Comparison of ENCODE assay signal across 19 mouse cellular contexts in genomic region chr11:83544214-83544613, GRCm38 (mm10). TPM values are rescaled to one million over a fixed set of nuclear protein-coding genes. Genes with fewer than 3 reads are reported as not detected.
A peak's percentile ranks its signal among the peaks of the same experiment; 100 is the strongest.
DNase-seq lines count a peak whose midpoint lies in the region; ATAC-seq and TF ChIP-seq lines count a peak whose summit lies in the region.
"Had no signal": no experiment of that assay in that cellular context is flagged by ENCODE, and none has a peak within 500 bp of the region (broad histone marks: within the 10 kb centered on the region; RNA-seq: fewer than 3 reads in every experiment).

No protein-coding gene starts in this region.

- no peak overlapping the region for H3K9ac ChIP-seq in liver, adult 2 months (ENCODE audit: low read depth, low read length)
- no peak overlapping the region for H3K9ac ChIP-seq in liver, embryonic 12.5 days
- no peak overlapping the region for H3K9ac ChIP-seq in CH12.LX (ENCODE audit: insufficient read depth, low read depth)
- no peak overlapping the region for H3K9ac ChIP-seq in heart, embryonic 11.5 days (ENCODE audit: low read depth, low read length)
- H3K9ac ChIP-seq: limb, embryonic 12.5 days; midbrain, embryonic 15.5 days had no signal

- no peaks in the 10 kb centered on the region for H3K4me1 ChIP-seq in liver, adult 2 months (ENCODE audit: control insufficient read depth, insufficient read depth, low read length)
- H3K4me1 ChIP-seq in liver, embryonic 12.5 days, result no peaks in the 10 kb centered on the region
- H3K4me1 ChIP-seq in CH12.LX (ENCODE audit: control insufficient read depth in 1 of 2, insufficient read depth in 2 of 2), result peaks cover 12 to 40% of the 10 kb centered on the region in 2 experiments
- no peaks in the 10 kb centered on the region for H3K4me1 ChIP-seq in heart, embryonic 11.5 days (ENCODE audit: control insufficient read depth, insufficient read depth, low read length)
- H3K4me1 ChIP-seq: limb, embryonic 12.5 days; midbrain, embryonic 15.5 days had no signal

- no peak overlapping the region for H3K27ac ChIP-seq in liver, adult 2 months (replicated peaks; ENCODE audit: insufficient read depth, low read depth, low read length)
- no peak overlapping the region for H3K27ac ChIP-seq in liver, embryonic 12.5 days
- no peak overlapping the region for H3K27ac ChIP-seq in CH12.LX (ENCODE audit: insufficient read depth, low read depth)
- no peak overlapping the region for H3K27ac ChIP-seq in heart, embryonic 11.5 days (ENCODE audit: low read depth, low read length)
- H3K27ac ChIP-seq: heart, adult 2 months; limb, embryonic 12.5 days; midbrain, embryonic 15.5 days had no signal

- no peak overlapping the region for H3K4me3 ChIP-seq in liver, adult 2 months (ENCODE audit: insufficient read depth, low read depth, low read length)
- H3K4me3 ChIP-seq in liver, embryonic 12.5 days, result no peak overlapping the region
- H3K4me3 ChIP-seq in CH12.LX (replicated peaks in 1 of 3; ENCODE audit: low read depth in 2 of 3, low read length in 2 of 3, poor library complexity in 1 of 3), result no peak overlapping the region
- H3K4me3 ChIP-seq in heart, embryonic 11.5 days (ENCODE audit: low read depth, low read length), result no peak overlapping the region
- H3K4me3 ChIP-seq: heart, adult 2 months; limb, embryonic 12.5 days; midbrain, embryonic 15.5 days had no signal

- no peaks in the 10 kb centered on the region for H3K36me3 ChIP-seq in liver, adult 2 months (ENCODE audit: control insufficient read depth, insufficient read depth, low read length)
- H3K36me3 ChIP-seq in liver, embryonic 12.5 days, result no peaks in the 10 kb centered on the region
- peaks cover 0 to 8% of the 10 kb centered on the region in 2 experiments for H3K36me3 ChIP-seq in CH12.LX (replicated peaks in 1 of 2; ENCODE audit: control insufficient read depth in 1 of 2, insufficient read depth in 1 of 2, low read length in 1 of 2)
- no peaks in the 10 kb centered on the region for H3K36me3 ChIP-seq in heart, embryonic 11.5 days (ENCODE audit: control insufficient read depth, insufficient read depth, low read length)
- H3K36me3 ChIP-seq: limb, embryonic 12.5 days; midbrain, embryonic 15.5 days had no signal

- no peaks in the 10 kb centered on the region for H3K27me3 ChIP-seq in liver, adult 2 months (ENCODE audit: control insufficient read depth, insufficient read depth, low read length)
- H3K27me3 ChIP-seq in liver, embryonic 12.5 days (replicated peaks), result no peaks in the 10 kb centered on the region
- H3K27me3 ChIP-seq in CH12.LX (replicated peaks), result no peaks in the 10 kb centered on the region
- no peaks in the 10 kb centered on the region for H3K27me3 ChIP-seq in heart, embryonic 11.5 days (ENCODE audit: control insufficient read depth, insufficient read depth, low read length)
- H3K27me3 ChIP-seq: limb, embryonic 12.5 days; midbrain, embryonic 15.5 days; Patski had no signal

- 81% methylated on average over 3 of the region's 3 CpGs for WGBS in liver, adult 2 months
- WGBS in liver, embryonic 12.5 days (ENCODE audit: insufficient replicate concordance), result 48% methylated on average over 3 of the region's 3 CpGs
- 64% methylated on average over 3 of the region's 3 CpGs for WGBS in heart, embryonic 11.5 days (ENCODE audit: insufficient replicate concordance)

- H3K9me3 ChIP-seq in liver, embryonic 12.5 days (replicated peaks), result no peaks in the 10 kb centered on the region
- peaks cover 6% of the 10 kb centered on the region for H3K9me3 ChIP-seq in CH12.LX (replicated peaks; ENCODE audit: low read length)
- H3K9me3 ChIP-seq in heart, embryonic 11.5 days (replicated peaks; ENCODE audit: control insufficient read depth, low read length), result no peaks in the 10 kb centered on the region
- H3K9me3 ChIP-seq: limb, embryonic 12.5 days; midbrain, embryonic 15.5 days had no signal

- TF ChIP-seq CTCF in liver, adult 2 months (IDR thresholded peaks at IDR 0.05; ENCODE audit: low read depth, low read length), result no peak
- TF ChIP-seq CTCF in CH12.LX (conservative IDR thresholded peaks at IDR 0.05 in 1 of 2, IDR thresholded peaks at IDR 0.05 in 1 of 2; ENCODE audit: low read depth in 2 of 2, low read length in 2 of 2), result no peak

- H3K79me2 ChIP-seq in liver, adult 2 months (ENCODE audit: control insufficient read depth, insufficient read depth, low read length), result no peaks in the 10 kb centered on the region
- H3K79me2 ChIP-seq in CH12.LX (replicated peaks; ENCODE audit: control insufficient read depth, extremely low read depth, insufficient read depth, poor library complexity, severe bottlenecking), result no peaks in the 10 kb centered on the region

- no peak for TF ChIP-seq POLR2A in liver, adult 2 months (IDR thresholded peaks at IDR 0.05; ENCODE audit: extremely low read depth, insufficient read depth, low read length)
- TF ChIP-seq POLR2A in CH12.LX (IDR thresholded peaks at IDR 0.05; ENCODE audit: low read depth, low read length), result no peak

- no peak for TF ChIP-seq RAD21 in CH12.LX (IDR thresholded peaks at IDR 0.05; ENCODE audit: low read depth, low read length)

- no peak for ATAC-seq in liver, embryonic 12.5 days
- ATAC-seq in heart, embryonic 11.5 days (replicated peaks; ENCODE audit: insufficient number of reproducible peaks, low FRiP score, low TSS enrichment), result no peak
- ATAC-seq: midbrain, embryonic 15.5 days; Patski had no signal

- no peak overlapping the region for H3K4me2 ChIP-seq in liver, embryonic 12.5 days
- peak overlapping the region; percentile 2; the same call in 1 of the 2 replicates for H3K4me2 ChIP-seq in CH12.LX (ENCODE audit: insufficient read depth, low read depth, poor library complexity, severe bottlenecking)
- H3K4me2 ChIP-seq in heart, embryonic 11.5 days, result no peak overlapping the region
- H3K4me2 ChIP-seq: limb, embryonic 12.5 days; midbrain, embryonic 15.5 days had no signal

- dilution Hi-C loops in CH12.LX (cut with MboI; ENCODE audit: extremely low pct_ligation_motif_present, extremely low pct_unique_long_range_greater_than_20kb, low sequenced_read_pairs), result no loop called here

- DNase-seq in liver, adult 2 months (ENCODE audit: extremely low read depth, low read depth, low spot score), result peak; percentile 24
- no peak for DNase-seq in CH12.LX (ENCODE audit: extremely low read depth)
- peak; percentile 13 for DNase-seq in brain, adult 2 months (ENCODE audit: low read depth, low spot score)
- DNase-seq in monocyte, adult 2 months (ENCODE audit: low read depth in 1 of 2, low spot score in 2 of 2), result peak; percentile 23 to 34
- no peak for DNase-seq in adrenal gland, adult 18-20 months (ENCODE audit: low spot score in 2 of 2)
- DNase-seq: adrenal gland, adult 2 months; cerebellum, adult 9-10 months; heart, adult 2 months; heart, postnatal 14 days; lung, postnatal 4 days; thymus, adult 2 months had no signal

- in situ Hi-C loops in CH12.LX (cut with MboI; ENCODE audit: low pct_ligation_motif_present, low pct_unique_long_range_greater_than_20kb, low sequenced_read_pairs), result no loop called here

- no peak for TF ChIP-seq EP300 in CH12.LX (IDR thresholded peaks at IDR 0.05; ENCODE audit: low read length)

TF ChIP-seq in CH12.LX, 34 proteins besides CTCF, POLR2A, EP300 and RAD21:
- TF ChIP-seq BHLHE40 (IDR thresholded peaks at IDR 0.05; ENCODE audit: low read depth, low read length), result 0 out of 2 replicates have a peak, but pooled peaks have one; percentile 6
- no peak for TF ChIP-seq ZKSCAN1 (IDR thresholded peaks at IDR 0.05; ENCODE audit: borderline replicate concordance, low read depth, low read length)
- peak; percentile 60 for TF ChIP-seq IRF4 (IDR thresholded peaks at IDR 0.05; ENCODE audit: low read depth, low read length)
- 0 out of 2 replicates have a peak, but pooled peaks have one; percentile 0 for TF ChIP-seq ZNF384 (IDR thresholded peaks at IDR 0.05; ENCODE audit: low read depth, low read length)
- TF ChIP-seq MYC (IDR thresholded peaks at IDR 0.05; ENCODE audit: low read depth, low read length), result 0 out of 2 replicates have a peak, but pooled peaks have one; percentile 51
TF ChIP-seq in CH12.LX: peak in this region for 4.

RNA-seq across cellular contexts. Expression of gene Ccl5, which starts 13.9 kb away (rescaled TPM):
- total RNA-seq in liver, adult 2 months (2014; rRNA removed), result 0.37 and 1.1 TPM in 2 replicates
- polyA plus RNA-seq in liver, adult 2 months (2012; rRNA removed), result 7.2 and 13.2 TPM in 2 replicates
- 0.33 TPM in 1 of 2 replicates, not detected in the other for polyA plus RNA-seq in liver, embryonic 12.5 days (2016; fragmentation: Nextera tagmentation; extraction: Ambion mirVana)
- total RNA-seq in CH12.LX (2012; rRNA removed) (0.68 TPM in 1 of 2 replicates, not detected in the other), CH12.LX (2014; rRNA removed) (0.60 TPM in 1 of 2 replicates, not detected in the other)
- polyA plus RNA-seq in CH12.LX (2012; ENCODE audit: insufficient read length, low read depth), result 1.3 and 1.9 TPM in 2 replicates
- polyA plus RNA-seq in heart, embryonic 11.5 days (2014; fragmentation: Nextera tagmentation; extraction: Ambion mirVana), result 0.35 TPM in 1 of 2 replicates, not detected in the other
- total RNA-seq in adrenal gland, adult 18-20 months (2021), result 10 to 100 TPM in 1 of 2 experiments, 1 to 10 TPM in 1; 2.4 to 11.5 TPM
- total RNA-seq: left cerebral cortex, adult 18-20 months had no signal
- polyA plus RNA-seq: forebrain, embryonic 11.5 days; limb, embryonic 12.5 days; midbrain, embryonic 15.5 days; neural tube, embryonic 14.5 days had no signal

RNA-seq across cellular contexts. Expression of gene Heatr9, which starts 22.2 kb away (rescaled TPM):
- not detected in 2 replicates for total RNA-seq in liver, adult 2 months (2014; rRNA removed)
- polyA plus RNA-seq in liver, adult 2 months (2012; rRNA removed), result not detected in 2 replicates
- polyA plus RNA-seq in liver, embryonic 12.5 days (2016; fragmentation: Nextera tagmentation; extraction: Ambion mirVana), result not detected in 2 replicates
- total RNA-seq in CH12.LX (2012; rRNA removed) (not detected in 2 replicates), CH12.LX (2014; rRNA removed) (not detected in 2 replicates)
- polyA plus RNA-seq in CH12.LX (2012; ENCODE audit: insufficient read length, low read depth), result not detected in 2 replicates
- polyA plus RNA-seq in heart, embryonic 11.5 days (2014; fragmentation: Nextera tagmentation; extraction: Ambion mirVana), result not detected in 2 replicates
- total RNA-seq in adrenal gland, adult 18-20 months (2021), result under 1 TPM in 1 of 2 experiments, not detected in 1; 0.16 TPM
- total RNA-seq: adrenal gland, adult 2 months; heart, adult 2 months; heart, postnatal 14 days; left cerebral cortex, adult 18-20 months had no signal
- polyA plus RNA-seq: adrenal gland, adult 2 months; forebrain, embryonic 11.5 days; heart, adult 2 months; limb, embryonic 12.5 days; midbrain, embryonic 15.5 days; neural tube, embryonic 14.5 days; Patski had no signal

RNA-seq across cellular contexts. Expression of gene Ccl9, which starts 34.2 kb away (rescaled TPM):
- 92.1 and 125 TPM in 2 replicates for total RNA-seq in liver, adult 2 months (2014; rRNA removed)
- polyA plus RNA-seq in liver, adult 2 months (2012; rRNA removed), result 45.5 and 61.7 TPM in 2 replicates
- 9.7 and 11.9 TPM in 2 replicates for polyA plus RNA-seq in liver, embryonic 12.5 days (2016; fragmentation: Nextera tagmentation; extraction: Ambion mirVana)
- 0.42 TPM in 1 of 2 replicates, not detected in the other for total RNA-seq in CH12.LX (2012; rRNA removed)
- total RNA-seq in CH12.LX (2014; rRNA removed), result 0.63 and 0.67 TPM in 2 replicates
- 0.64 and 0.81 TPM in 2 replicates for polyA plus RNA-seq in CH12.LX (2012; ENCODE audit: insufficient read length, low read depth)
- 0.48 and 1.2 TPM in 2 replicates for polyA plus RNA-seq in heart, embryonic 11.5 days (2014; fragmentation: Nextera tagmentation; extraction: Ambion mirVana)
- 10 to 100 TPM in 1 of 2 experiments, 1 to 10 TPM in 1; 7.9 to 17.1 TPM for total RNA-seq in adrenal gland, adult 18-20 months (2021)

RNA-seq across cellular contexts. Expression of gene Ccl6, which starts 48.7 kb away (rescaled TPM):
- total RNA-seq in liver, adult 2 months (2014; rRNA removed), result 8.7 and 14.1 TPM in 2 replicates
- polyA plus RNA-seq in liver, adult 2 months (2012; rRNA removed), result 2.5 and 3.3 TPM in 2 replicates
- 8.0 and 8.8 TPM in 2 replicates for polyA plus RNA-seq in liver, embryonic 12.5 days (2016; fragmentation: Nextera tagmentation; extraction: Ambion mirVana)
- 0.13 and 0.30 TPM in 2 replicates for total RNA-seq in CH12.LX (2012; rRNA removed)
- 1.2 and 1.8 TPM in 2 replicates for total RNA-seq in CH12.LX (2014; rRNA removed)
- 0.93 and 1.3 TPM in 2 replicates for polyA plus RNA-seq in CH12.LX (2012; ENCODE audit: insufficient read length, low read depth)
- 0.65 and 0.97 TPM in 2 replicates for polyA plus RNA-seq in heart, embryonic 11.5 days (2014; fragmentation: Nextera tagmentation; extraction: Ambion mirVana)
- 10 to 100 TPM; 16.6 to 36.3 TPM for total RNA-seq in adrenal gland, adult 18-20 months (2021)
- polyA plus RNA-seq: Patski had no signal

Comparison
In these comparisons a context has a peak if more than half of its experiments do, and no peak if none do; other contexts are left out.
1. DNase-seq: peak in liver, adult 2 months (single experiment), brain, adult 2 months (single experiment) and monocyte, adult 2 months (2 of 2); none in CH12.LX (single experiment) and adrenal gland, adult 18-20 months (0 of 2).